Mouse (Mus musculus) Patski (cell line): ENCODE data around the gene Arsb. TPM values are rescaled to one million over a fixed set of nuclear protein-coding genes. Genes with fewer than 3 reads are reported as not detected.

Source experiments
- ATAC-seq: fragments of 100-300 bp; one replicate; pipeline ENCODE4 v1.8.0; 2021
- CTCF ChIA-PET: fragments of 350-600 bp; sonication (Branson Sonifier 250); formaldehyde crosslinking; loops from one replicate; lab custom pipeline; 2022; ENCODE audit warnings: inconsistent platforms; lab: Charles Lee
- POLR2A ChIA-PET: fragments of 350-600 bp; sonication (Branson Sonifier 250); formaldehyde crosslinking; loops from one replicate; lab custom pipeline; 2022; ENCODE audit warnings: antibody characterized with exemption, inconsistent platforms; lab: Charles Lee
- DNase-seq: peaks from one replicate; pipeline ENCODE4 v3.0.0-alpha.2; 2011; ENCODE audit warnings: low read depth, low spot score
- H3K27me3 ChIP-seq: fragments of 371-371 bp; one replicate; pipeline ENCODE4 v1.5.1; 2021
- CTCF ChIP-seq: fragments of 100-300 bp; IDR thresholded peaks from one replicate; pipeline ENCODE4 v1.5.1; 2021
- in situ Hi-C: fragments of 300-500 bp; cut with MboI; formaldehyde crosslinking; loops from 3 replicates; pipeline ENCODE4 v1.11.1; 2018; ENCODE audit warnings: low pct_unique_long_range_greater_than_20kb, mixed read lengths
- polyA plus RNA-seq: library from polyadenylated mRNA; unstranded; gene quantifications from one replicate; pipeline ENCODE4 v1.2.3, GENCODE M21; 2021

The Arsb gene
- polyA plus RNA-seq, 1 experiment from 2014 or later, result 82.1 TPM

GRCm38 (mm10) chr13:93920080-93920785 is 148.8 kb downstream of the Arsb start:
- ATAC-seq (no peak), DNase-seq (no peak)
- ChIA-PET CTCF (interaction anchor here (0.6 kb wide), 1 partner anchor 50 kb away, joined by 3 read pairs; no protein-coding TSS in a partner anchor), POLR2A (interaction anchor here (0.6 kb wide), 1 partner anchor 67 kb away, joined by 5 read pairs; no protein-coding TSS in a partner anchor)
- no peak for TF ChIP-seq CTCF
- in situ Hi-C loops, result no loop called here
- H3K27me3 ChIP-seq, result no peaks in the 10 kb centered on the region

DNA sequence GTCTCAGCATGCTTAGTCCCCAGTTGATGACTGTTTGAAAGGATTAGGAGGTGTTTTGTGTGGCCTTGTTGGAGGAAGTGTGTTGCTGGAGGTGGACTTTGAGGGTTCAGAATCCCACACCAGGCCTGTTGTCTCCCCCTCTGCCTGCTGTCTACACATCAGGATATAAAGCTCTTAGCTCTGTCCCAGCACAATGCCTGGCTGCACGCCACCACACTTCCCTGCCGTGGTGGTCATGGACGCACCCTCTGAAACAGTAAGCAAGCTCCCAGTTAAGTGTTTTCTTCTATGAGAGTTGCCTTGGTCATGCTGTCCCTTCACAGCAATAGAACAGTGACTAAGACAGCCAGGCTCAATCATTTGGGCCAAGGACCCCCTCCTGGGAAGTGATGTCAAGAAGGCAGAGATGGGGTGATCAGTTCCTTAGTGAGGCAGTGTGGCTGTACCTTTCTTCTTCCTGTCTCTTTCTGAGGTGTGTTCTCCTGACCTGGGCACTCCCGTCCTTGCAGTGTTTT is 149.4 kb downstream of the Arsb start:
- POLR2A ChIA-PET, result interaction anchor here (0.6 kb wide), 1 partner anchor 67 kb away, joined by 5 read pairs; no protein-coding TSS in a partner anchor

DNA sequence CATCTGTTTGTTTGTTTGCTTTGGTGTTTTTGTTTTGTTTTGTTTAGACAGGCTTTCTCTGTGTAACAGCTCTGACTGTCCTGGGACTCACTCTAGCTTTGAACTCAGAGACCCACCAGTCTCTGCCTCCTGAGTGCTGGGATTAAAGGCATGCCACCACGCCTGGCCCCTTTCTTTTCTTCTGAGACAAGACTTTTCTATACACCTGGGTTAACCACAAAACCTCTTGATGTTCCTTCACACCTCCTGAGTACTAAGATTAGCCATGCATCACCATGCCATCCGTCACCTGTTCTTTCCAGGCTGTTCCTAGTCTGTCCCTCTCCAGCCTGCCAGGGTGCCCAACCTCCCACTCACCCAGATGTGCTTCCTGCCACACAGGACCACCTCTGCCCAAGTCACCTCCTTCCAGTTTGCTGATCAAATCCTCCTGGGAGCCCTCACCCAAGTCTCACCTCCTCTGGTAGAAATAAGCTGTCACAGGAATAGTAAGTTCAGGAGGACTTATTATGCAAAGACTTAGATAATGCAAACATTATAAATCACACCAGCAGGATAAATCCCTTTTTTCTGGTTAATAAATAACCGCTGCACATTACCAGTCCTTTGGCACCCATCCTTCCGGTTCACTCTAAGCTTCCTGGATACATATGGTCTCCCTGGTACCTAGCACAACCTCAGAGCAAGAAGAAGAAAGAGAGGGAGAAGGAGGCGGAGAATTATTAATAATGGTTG is 150.6 kb downstream of the Arsb start:
- no peaks in the 10 kb centered on the region for H3K27me3 ChIP-seq
- DNase-seq (no peak), ATAC-seq (no peak)
- CTCF ChIA-PET, result interaction anchor here (1.2 kb wide), 1 partner anchor 27 kb away, joined by 3 read pairs; no protein-coding TSS in a partner anchor
- TF ChIP-seq CTCF, result no peak
- POLR2A ChIA-PET, result no interaction called here
- in situ Hi-C loops, result no loop called here

More for the DNA sequence above, 149.4 kb downstream of the Arsb start:
- CTCF ChIA-PET, result interaction anchor here (0.6 to 1.2 kb wide), 2 partner anchors 26 to 50 kb away, joined by 3 read pairs; no protein-coding TSS in a partner anchor
- no peaks in the 10 kb centered on the region for H3K27me3 ChIP-seq
- ATAC-seq (no peak), DNase-seq (no peak)
- in situ Hi-C loops, result no loop called here
- TF ChIP-seq CTCF, result no peak

GRCm38 (mm10) chr13:93922566-93922910 is 151.1 kb downstream of the Arsb start:
- DNase-seq (no peak), ATAC-seq (no peak)
- CTCF ChIA-PET, result no interaction called here
- POLR2A ChIA-PET, result no interaction called here
- in situ Hi-C loops, result no loop called here
- no peaks in the 10 kb centered on the region for H3K27me3 ChIP-seq
- TF ChIP-seq CTCF, result no peak

DNA sequence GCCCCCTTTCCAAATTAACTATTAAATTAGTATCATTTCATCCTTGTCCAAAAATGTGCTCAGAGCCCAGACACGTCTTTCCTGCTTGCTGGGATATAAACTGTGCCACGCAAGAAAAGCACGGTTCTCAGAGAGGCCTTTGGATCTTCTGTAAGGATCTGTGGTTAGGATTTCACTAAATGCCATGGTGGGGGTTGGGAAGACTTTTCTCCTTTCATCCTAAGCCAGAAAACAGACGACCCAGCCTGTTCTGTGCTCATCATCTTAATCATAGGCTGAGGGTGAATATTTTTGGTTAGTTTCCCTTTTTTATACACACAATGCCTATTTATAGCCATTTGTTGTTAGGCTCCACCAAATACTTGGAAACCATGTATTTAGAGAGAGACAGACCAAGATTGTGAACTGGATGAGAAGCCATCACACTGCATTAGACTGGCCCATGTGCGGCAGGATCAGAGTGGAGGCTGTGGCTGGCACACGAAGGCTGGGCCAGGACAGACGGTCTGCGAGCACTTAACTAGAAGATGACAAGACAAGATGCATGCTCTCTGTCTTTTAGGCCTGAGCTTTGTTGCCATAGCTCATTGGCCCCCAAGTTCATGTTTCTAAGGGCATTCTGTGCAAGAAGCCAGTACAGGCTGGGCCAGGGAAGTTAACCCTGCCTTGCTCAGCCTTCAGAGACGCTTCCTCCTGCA is 153.5 kb downstream of the Arsb start:
- TF ChIP-seq CTCF, result no peak
- in situ Hi-C loops, result no loop called here
- DNase-seq, result no peak
- ATAC-seq, result no peak
- CTCF ChIA-PET, result interaction anchor here (1.4 kb wide), 1 partner anchor 10 kb away, joined by 4 read pairs; no protein-coding TSS in a partner anchor
- POLR2A ChIA-PET, result no interaction called here
- H3K27me3 ChIP-seq, result no peaks in the 10 kb centered on the region

DNA sequence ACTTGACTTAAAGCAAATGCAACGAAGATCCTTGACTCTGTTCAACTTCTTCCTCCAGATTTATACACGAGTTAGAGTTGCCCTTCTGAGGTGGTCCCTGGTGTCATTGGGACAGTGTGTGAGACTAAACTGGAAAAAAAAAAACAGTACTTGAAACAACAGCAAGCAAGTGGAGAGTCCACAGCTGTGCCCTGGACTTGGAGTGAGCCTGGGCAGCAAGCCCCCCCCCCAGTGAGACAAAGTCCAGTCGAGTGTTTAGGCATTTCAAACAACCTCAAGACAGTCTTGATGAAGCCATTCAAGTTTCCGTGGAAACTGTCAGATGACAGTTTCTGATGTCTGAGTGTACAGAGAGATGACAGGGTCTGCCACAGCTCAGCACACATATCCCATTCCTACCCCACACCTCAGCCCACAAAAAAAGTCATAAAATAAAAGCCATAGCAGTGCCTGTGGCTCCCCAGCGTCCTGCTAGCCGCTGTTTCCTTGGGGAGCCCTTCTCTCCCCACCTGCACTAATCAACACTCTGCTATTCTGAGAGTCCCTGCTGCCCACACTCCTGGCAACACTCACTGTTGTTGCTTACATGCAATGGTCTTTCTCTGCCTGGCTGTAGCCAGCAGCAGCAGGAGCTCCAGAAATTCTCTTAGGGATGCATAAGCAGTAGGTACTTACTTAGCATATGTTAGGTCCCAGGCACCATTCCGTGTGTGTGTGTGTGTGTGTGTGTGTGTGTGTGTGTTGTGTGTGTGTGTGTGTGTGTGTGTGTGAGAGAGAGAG is 159.3 kb downstream of the Arsb start:
- ChIA-PET POLR2A (no interaction called here), CTCF (no interaction called here)
- DNase-seq (no peak), ATAC-seq (no peak)
- no peak for TF ChIP-seq CTCF
- in situ Hi-C loops, result no loop called here
- H3K27me3 ChIP-seq, result no peaks in the 10 kb centered on the region

DNA sequence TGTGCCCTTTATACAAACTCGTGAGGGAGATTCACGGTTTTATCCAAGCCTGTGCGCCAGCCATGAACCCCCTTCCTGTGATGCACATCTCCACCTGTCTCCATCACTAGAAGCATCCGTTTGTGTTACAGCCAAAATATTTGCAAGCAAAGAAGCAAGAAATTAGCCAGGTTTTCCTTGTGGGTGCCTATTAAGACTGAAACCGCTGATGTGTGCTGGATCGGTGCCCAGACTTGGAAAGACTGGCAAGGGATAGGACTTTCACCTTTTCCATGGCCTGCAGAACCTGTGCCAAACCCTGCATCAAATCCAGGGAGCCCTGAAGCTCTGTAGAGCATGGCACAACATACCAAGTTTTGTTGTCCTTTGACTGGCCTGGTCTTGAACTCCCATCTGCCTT is 165.0 kb downstream of the Arsb start:
- in situ Hi-C loops, result no loop called here
- TF ChIP-seq CTCF, result no peak
- DNase-seq, result no peak
- ChIA-PET CTCF (no interaction called here), POLR2A (no interaction called here)
- no peak for ATAC-seq
- no peaks in the 10 kb centered on the region for H3K27me3 ChIP-seq

- ATAC-seq (no peak), DNase-seq (no peak)
- TF ChIP-seq CTCF, result no peak
- ChIA-PET CTCF (no interaction called here), POLR2A (interaction anchor here (1.1 kb wide), 1 partner anchor 27 kb away, joined by 3 read pairs; no protein-coding TSS in a partner anchor)
- H3K27me3 ChIP-seq, result no peaks in the 10 kb centered on the region
- in situ Hi-C loops, result no loop called here
Measured at GRCm38 (mm10) chr13:93938118-93938517, 166.7 kb downstream of the Arsb start.

DNA sequence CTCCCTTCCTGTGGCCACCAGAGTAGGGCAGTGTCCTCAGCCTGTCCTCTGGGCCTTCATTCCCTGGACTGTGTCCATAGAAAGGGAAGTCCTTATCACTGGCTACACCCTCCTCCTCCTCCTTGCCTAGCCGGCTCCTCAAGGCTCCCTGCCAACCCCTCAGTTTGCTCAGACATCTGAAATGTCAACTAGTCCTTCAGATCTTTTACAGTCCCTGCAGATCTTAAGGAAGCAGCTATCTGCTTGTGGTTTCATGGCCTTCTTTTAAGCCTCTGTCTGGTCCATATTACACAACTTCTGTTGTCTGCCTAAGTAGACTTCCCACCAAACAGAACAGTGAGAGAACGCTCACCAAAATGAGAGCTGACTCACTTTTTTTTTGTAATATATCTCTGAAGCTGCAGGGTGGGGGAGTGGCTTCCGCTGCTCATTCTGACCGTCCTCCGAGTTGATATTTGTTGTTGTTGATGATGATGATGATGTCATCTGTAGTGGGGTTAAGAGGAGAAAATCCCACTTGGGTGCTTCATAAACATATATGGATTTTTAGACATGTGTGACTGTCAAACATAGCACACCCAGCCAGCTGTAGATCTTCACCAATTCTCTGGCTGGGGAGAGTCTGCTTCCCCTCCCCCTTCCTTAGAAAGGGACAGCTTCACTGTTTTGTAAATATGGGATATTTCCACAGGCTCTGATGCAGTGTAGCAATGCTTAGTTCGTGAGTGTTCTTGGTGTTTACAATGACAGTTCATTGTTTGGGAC is 168.1 kb downstream of the Arsb start:
- ATAC-seq (no peak), DNase-seq (no peak)
- no peak for TF ChIP-seq CTCF
- no peaks in the 10 kb centered on the region for H3K27me3 ChIP-seq
- in situ Hi-C loops, result no loop called here
- ChIA-PET POLR2A (no interaction called here), CTCF (no interaction called here)
